Mouse (Mus musculus): Measurements from ENCODE around the gene St3gal2.
"Not testable (repeated sequence)": the region's sequence is repeated elsewhere in the genome, so short reads cannot be mapped to it uniquely, and the experiment has no call there.

Gene St3gal2

GRCm38 (mm10) chr8:110919341-110920031 is at the start of gene St3gal2:
Gene St3gal2, plus strand, starts transcription at chr8:110919922.
- DNase-seq (ENCODE audit: low spot score in 2 of 2), result peak; percentile 89

- no peak for DNase-seq (ENCODE audit: low spot score in 2 of 2)
Observed at GRCm38 (mm10) chr8:110870501-110870900, 49.2 kb upstream of the St3gal2 start.

- no peak for DNase-seq (ENCODE audit: low spot score in 2 of 2)
Observed at GRCm38 (mm10) chr8:110877862-110878261, 41.9 kb upstream of the St3gal2 start.

- peak; percentile 50 to 53 for DNase-seq (ENCODE audit: low spot score in 2 of 2)
Observed at GRCm38 (mm10) chr8:110881741-110882310, 37.9 kb upstream of the St3gal2 start.

- no peak for DNase-seq (ENCODE audit: low spot score in 2 of 2)
Observed at GRCm38 (mm10) chr8:110883824-110884223, 35.9 kb upstream of the St3gal2 start.

- no peak for DNase-seq (ENCODE audit: low spot score in 2 of 2)
Observed at GRCm38 (mm10) chr8:110886634-110887033, 33.1 kb upstream of the St3gal2 start.

GRCm38 (mm10) chr8:110887551-110887950 is 32.2 kb upstream of the St3gal2 start:
- no peak for DNase-seq (ENCODE audit: low spot score in 2 of 2)

- DNase-seq (ENCODE audit: low spot score in 2 of 2), result peak in 1 of 2 experiments; percentile 25
Observed at GRCm38 (mm10) chr8:110888441-110888840, 31.3 kb upstream of the St3gal2 start.

- no peak for DNase-seq (ENCODE audit: low spot score in 2 of 2)
Observed at GRCm38 (mm10) chr8:110888860-110889259, 30.9 kb upstream of the St3gal2 start.

- no peak for DNase-seq (ENCODE audit: low spot score in 2 of 2)
Observed at GRCm38 (mm10) chr8:110889904-110890470, 29.7 kb upstream of the St3gal2 start.

- no peak for DNase-seq (ENCODE audit: low spot score in 2 of 2)
Observed at GRCm38 (mm10) chr8:110892040-110892439, 27.7 kb upstream of the St3gal2 start.

- no peak for DNase-seq (ENCODE audit: low spot score in 2 of 2)
Observed at GRCm38 (mm10) chr8:110892913-110893312, 26.8 kb upstream of the St3gal2 start.

- no peak for DNase-seq (ENCODE audit: low spot score in 2 of 2)
Observed at GRCm38 (mm10) chr8:110894851-110895250, 24.9 kb upstream of the St3gal2 start.

GRCm38 (mm10) chr8:110895254-110895653 is 24.5 kb upstream of the St3gal2 start:
- no peak for DNase-seq (ENCODE audit: low spot score in 2 of 2)

GRCm38 (mm10) chr8:110895812-110896211 is 23.9 kb upstream of the St3gal2 start:
- no peak for DNase-seq (ENCODE audit: low spot score in 2 of 2)

GRCm38 (mm10) chr8:110897495-110897894 is 22.2 kb upstream of the St3gal2 start:
- DNase-seq (ENCODE audit: low spot score in 2 of 2), result no peak

GRCm38 (mm10) chr8:110901056-110901455 is 18.7 kb upstream of the St3gal2 start:
- no peak for DNase-seq (ENCODE audit: low spot score in 2 of 2)

GRCm38 (mm10) chr8:110901839-110902578 is 17.7 kb upstream of the St3gal2 start, which contains the start of gene Fuk:
Gene Fuk, minus strand, starts transcription at chr8:110902488.
- peak; percentile 87 to 89 for DNase-seq (ENCODE audit: low spot score in 2 of 2)

GRCm38 (mm10) chr8:110902579-110902965 is 17.1 kb upstream of the St3gal2 start:
- DNase-seq (ENCODE audit: low spot score in 2 of 2), result no peak

GRCm38 (mm10) chr8:110905404-110905803 is 14.3 kb upstream of the St3gal2 start:
- peak in 1 of 2 experiments; percentile 39 for DNase-seq (ENCODE audit: low spot score in 2 of 2)

- no peak for DNase-seq (ENCODE audit: low spot score in 2 of 2)
Observed at GRCm38 (mm10) chr8:110906682-110907081, 13.0 kb upstream of the St3gal2 start.

GRCm38 (mm10) chr8:110909850-110910249 is 9.9 kb upstream of the St3gal2 start:
- not testable (repeated sequence) for DNase-seq (ENCODE audit: low spot score in 2 of 2)

Data from right cerebral cortex, adult 2 months (tissue).